Mouse (Mus musculus) bone marrow macrophage, adult 2 months (primary cell): ENCODE measurements at regions not wholly inside any gene's neighbourhood (a gene's known extent, or its start where the extent isn't known, plus 50 kb on each side); places are given as distances from the start of the nearest gene placed in this dataset.

Experiments
- H3K27ac ChIP-seq: 2 replicates; pipeline ENCODE4 v1.5.1; 2012; ENCODE audit warnings: low read depth, low read length; ENCODE audit not compliant: insufficient read depth
- H3K4me1 ChIP-seq: 2 replicates; pipeline ENCODE4 v1.6.1; 2012; ENCODE audit warnings: low read length; ENCODE audit not compliant: control insufficient read depth, insufficient read depth
- H3K4me3 ChIP-seq: 2 replicates; pipeline ENCODE4 v1.5.1; 2012; ENCODE audit warnings: mild to moderate bottlenecking, low read length, moderate library complexity; ENCODE audit not compliant: insufficient read depth
- CTCF ChIP-seq: IDR thresholded peaks from 2 replicates; pipeline ENCODE4 v1.5.1; 2012; ENCODE audit warnings: low read depth, mild to moderate bottlenecking, low read length, moderate library complexity
- POLR2A ChIP-seq: IDR thresholded peaks from 2 replicates; pipeline ENCODE4 v1.6.1; 2012; ENCODE audit warnings: mild to moderate bottlenecking, low read depth, low read length, borderline replicate concordance

GRCm38 (mm10) chr2:75431981-75432380 is 227.1 kb upstream of the Hnrnpa3 start:
- no peaks in the 10 kb centered on the region for H3K4me1 ChIP-seq
- TF ChIP-seq CTCF (no peak), POLR2A (no peak)
- H3K27ac ChIP-seq: no peak overlapping the region
- H3K4me3 ChIP-seq: no peak overlapping the region

DNA sequence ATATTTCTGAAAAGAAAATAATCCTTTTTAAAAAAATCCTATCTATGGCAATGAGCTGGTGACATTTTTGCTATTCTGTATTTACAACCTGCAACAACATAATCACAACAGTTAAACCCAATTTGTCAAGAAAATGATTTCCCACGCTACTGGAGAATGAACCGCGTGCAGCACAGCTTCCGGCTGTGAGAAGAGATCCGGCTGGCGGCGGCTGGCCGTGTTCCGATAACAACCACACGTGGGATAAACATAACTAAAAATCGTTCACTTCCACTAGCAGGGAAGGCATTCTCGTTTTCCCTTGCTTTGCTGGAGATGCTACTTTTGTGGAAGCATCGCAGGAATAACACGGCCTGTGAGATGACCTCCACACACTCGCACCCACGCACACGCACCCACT is 224.5 kb upstream of the Hnrnpa3 start:
- Histone ChIP-seq H3K4me3 (no peak overlapping the region), H3K27ac (no peak overlapping the region)

DNA sequence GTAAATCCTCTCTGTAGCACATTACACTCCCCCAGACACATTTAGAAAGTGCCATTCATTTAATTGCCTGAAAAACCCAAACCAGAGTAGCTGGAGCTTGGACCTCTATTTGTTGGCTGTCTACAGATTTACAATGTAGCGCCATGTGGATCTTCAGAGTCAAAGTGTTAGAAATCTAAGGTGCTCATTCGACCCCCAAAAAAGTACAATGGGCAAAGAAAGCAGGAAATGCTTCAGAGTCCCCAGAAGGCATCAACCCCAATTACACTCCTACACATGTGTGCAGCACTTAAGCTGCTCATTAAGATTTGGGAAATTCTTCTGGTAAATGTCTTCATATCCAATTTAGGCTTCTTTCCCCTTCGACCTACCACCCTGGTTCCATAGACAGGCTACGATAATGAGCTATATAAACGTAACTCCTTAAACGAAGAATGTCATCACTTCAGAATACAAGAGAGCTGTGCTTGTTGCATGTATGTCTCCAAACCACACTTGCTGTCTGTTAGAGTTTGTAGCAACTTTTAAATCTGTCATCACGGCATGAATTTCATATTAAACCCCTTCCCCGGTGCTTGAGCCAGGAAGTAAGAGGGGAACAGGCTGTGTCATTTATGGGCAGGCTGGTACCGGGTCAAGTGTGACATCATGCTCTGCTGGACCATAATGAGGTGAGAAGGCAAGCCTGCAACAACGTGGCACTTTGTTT is 219.4 kb upstream of the Hnrnpa3 start:
- Histone ChIP-seq H3K4me1 (no peaks in the 10 kb centered on the region), H3K27ac (no peak overlapping the region), H3K4me3 (no peak overlapping the region)
- TF ChIP-seq CTCF (no peak), POLR2A (no peak)

More for the DNA sequence above, 224.5 kb upstream of the Hnrnpa3 start:
- no peaks in the 10 kb centered on the region for H3K4me1 ChIP-seq
- TF ChIP-seq POLR2A (no peak), CTCF (no peak)

GRCm38 (mm10) chr2:75442632-75443031 is 216.4 kb upstream of the Hnrnpa3 start:
- TF ChIP-seq CTCF (no peak), POLR2A (no peak)
- H3K4me3 ChIP-seq: no peak overlapping the region
- no peak overlapping the region for H3K27ac ChIP-seq
- no peaks in the 10 kb centered on the region for H3K4me1 ChIP-seq

DNA sequence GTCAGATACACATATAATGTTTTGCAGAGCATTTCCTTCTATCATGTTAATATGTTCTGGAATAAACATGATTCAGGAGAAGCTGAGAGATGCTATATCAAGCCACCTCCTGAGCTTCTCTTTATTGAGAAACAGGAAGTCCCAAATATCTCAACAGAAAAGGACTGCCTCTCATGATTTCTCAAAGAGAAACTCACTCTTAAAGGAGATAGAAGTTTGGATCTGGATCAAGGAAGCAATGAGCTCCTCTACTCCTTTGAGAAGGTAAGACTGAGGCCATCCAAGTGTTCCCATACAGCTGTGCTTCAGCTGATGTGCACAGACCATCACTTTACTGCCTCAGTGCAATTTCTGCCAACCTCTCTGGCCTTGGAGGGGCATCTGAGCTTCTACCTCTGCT is 213.9 kb upstream of the Hnrnpa3 start:
- no peak for TF ChIP-seq POLR2A
- no peak for TF ChIP-seq CTCF
- no peaks in the 10 kb centered on the region for H3K4me1 ChIP-seq
- no peak overlapping the region for H3K27ac ChIP-seq
- no peak overlapping the region for H3K4me3 ChIP-seq

DNA sequence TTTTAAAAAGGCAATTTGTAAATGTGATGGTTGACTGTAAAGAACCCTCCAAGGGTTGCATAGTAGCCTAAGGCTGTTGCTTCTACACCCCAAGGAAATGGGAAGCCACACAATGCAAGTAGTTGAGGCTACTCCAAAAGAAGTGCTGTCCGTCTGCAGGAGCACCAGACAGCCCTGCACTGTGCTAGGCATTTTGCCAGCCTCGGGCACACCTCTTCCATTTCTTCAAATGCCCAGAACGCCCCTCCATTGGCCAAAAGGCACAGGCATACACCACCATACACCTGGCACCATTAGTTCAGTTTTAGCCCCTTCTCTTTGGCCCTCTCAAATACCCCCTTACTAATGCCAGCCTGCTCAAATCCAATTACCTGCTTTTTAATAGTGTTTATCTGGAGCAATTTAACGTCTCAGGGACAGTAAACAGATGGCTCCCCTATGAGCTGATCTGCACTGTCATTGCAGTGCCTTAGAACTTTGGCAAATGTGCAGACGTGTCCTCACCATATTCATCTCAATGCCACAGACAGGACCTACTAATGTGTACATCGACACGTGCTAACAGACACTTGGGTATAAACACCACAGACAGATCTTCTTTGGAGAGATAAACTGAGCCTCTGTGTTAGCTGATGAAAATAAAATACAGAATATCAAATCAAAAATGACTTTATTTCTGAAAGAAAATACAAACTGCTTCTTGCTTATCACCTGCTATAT is 211.9 kb upstream of the Hnrnpa3 start:
- Histone ChIP-seq H3K4me3 (no peak overlapping the region), H3K27ac (no peak overlapping the region), H3K4me1 (no peaks in the 10 kb centered on the region)
- TF ChIP-seq POLR2A: no peak
- no peak for TF ChIP-seq CTCF

DNA sequence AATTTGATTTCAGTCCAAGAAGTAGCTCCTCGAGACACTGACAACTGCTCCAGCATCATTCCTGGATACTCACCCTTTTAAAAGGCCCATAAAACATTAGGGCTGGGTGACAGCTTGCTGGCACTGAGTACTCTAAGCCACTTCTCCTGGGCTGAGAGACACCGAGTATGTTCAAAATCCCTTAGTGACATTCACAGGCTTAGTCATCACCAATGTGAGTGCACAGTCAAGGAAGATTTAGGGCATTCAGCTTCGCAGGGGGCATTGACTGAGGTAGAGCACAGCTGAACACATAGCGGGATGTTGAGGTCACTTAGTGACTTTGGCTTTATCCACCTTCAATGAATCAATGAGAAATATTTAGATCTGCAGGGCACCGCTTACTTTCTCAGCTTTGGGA is 210.8 kb upstream of the Hnrnpa3 start:
- H3K4me1 ChIP-seq: no peaks in the 10 kb centered on the region
- H3K27ac ChIP-seq: no peak overlapping the region
- TF ChIP-seq POLR2A (no peak), CTCF (no peak)
- no peak overlapping the region for H3K4me3 ChIP-seq

DNA sequence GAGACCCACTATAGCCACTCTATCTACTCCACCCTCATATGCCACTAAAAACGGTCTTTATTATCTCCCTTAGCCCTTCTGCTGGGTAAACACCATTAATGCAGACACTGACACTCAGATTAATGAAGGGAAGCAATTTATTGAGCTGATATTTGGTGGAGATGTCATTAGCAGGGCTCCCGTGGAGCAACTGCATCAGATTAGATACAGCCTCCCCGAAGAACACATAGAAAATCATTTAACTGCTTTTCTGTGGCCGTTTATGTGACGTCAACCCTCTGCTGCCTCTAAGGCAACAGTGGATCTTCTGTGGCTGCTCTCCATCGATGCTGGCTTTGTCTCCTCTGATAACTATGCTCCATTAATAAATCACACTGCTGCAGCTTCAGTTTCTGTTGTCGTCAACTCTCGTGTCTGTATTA is 207.2 kb upstream of the Hnrnpa3 start:
- TF ChIP-seq POLR2A: no peak
- no peak for TF ChIP-seq CTCF
- H3K4me1 ChIP-seq: no peaks in the 10 kb centered on the region
- no peak overlapping the region for H3K27ac ChIP-seq
- H3K4me3 ChIP-seq: no peak overlapping the region

GRCm38 (mm10) chr2:75452274-75453148 is 206.6 kb upstream of the Hnrnpa3 start:
- TF ChIP-seq CTCF (no peak), POLR2A (no peak)
- Histone ChIP-seq H3K4me1 (no peaks in the 10 kb centered on the region), H3K27ac (no peak overlapping the region), H3K4me3 (no peak overlapping the region)
